Mouse (Mus musculus): ENCODE data around the gene Myl3. TPM values are rescaled to one million over a fixed set of nuclear protein-coding genes. Genes with fewer than 3 reads are reported as not detected.

The Myl3 gene
- polyA plus RNA-seq, 1 experiment from 2014 or later = 0.66 TPM

- Histone ChIP-seq H3K36me3 (ENCODE audit: control insufficient read depth, insufficient read depth, low read length) (no peaks in the 10 kb centered on the region), H3K4me3 (ENCODE audit: low read depth, low read length) (no peak overlapping the region), H3K27me3 (ENCODE audit: control insufficient read depth, insufficient read depth, low read length) (no peaks in the 10 kb centered on the region; the same call in 1 of the 2 replicates), H3K9me3 (ENCODE audit: control insufficient read depth, low read length) (no peaks in the 10 kb centered on the region), H3K9ac (replicated peaks; ENCODE audit: low read depth, low read length) (no peak overlapping the region), H3K4me1 (ENCODE audit: control insufficient read depth, insufficient read depth, low read length) (peaks cover 5% of the 10 kb centered on the region; the same call in 1 of the 2 replicates), H3K4me2 (ENCODE audit: low read depth, low read length) (no peak overlapping the region), H3K27ac (ENCODE audit: low read depth, low read length) (no peak overlapping the region)
- WGBS = 22% methylated on average over 5 of the region's 5 CpGs
- no peak for ATAC-seq (ENCODE audit: low read depth)
These were observed 4.6 kb downstream of the Myl3 start for GRCm38 (mm10) chr9:110746238-110746637.

- H3K4me1 ChIP-seq (ENCODE audit: control insufficient read depth, insufficient read depth, low read length) = peaks cover under 1% of the 10 kb centered on the region; the same call in 1 of the 2 replicates
- ATAC-seq (ENCODE audit: low read depth) = no peak
- H3K4me2 ChIP-seq (ENCODE audit: low read depth, low read length) = no peak within 1 kb of the TSS
- no peak within 1 kb of the TSS for H3K9ac ChIP-seq (replicated peaks; ENCODE audit: low read depth, low read length)
- H3K4me3 ChIP-seq (ENCODE audit: low read depth, low read length) = no peak within 1 kb of the TSS
- H3K9me3 ChIP-seq (ENCODE audit: control insufficient read depth, low read length) = no peaks in the 10 kb centered on the region
- H3K36me3 ChIP-seq (ENCODE audit: control insufficient read depth, insufficient read depth, low read length) = no peaks in the 10 kb centered on the region
- no peak within 1 kb of the TSS for H3K27ac ChIP-seq (ENCODE audit: low read depth, low read length)
- 49% methylated on average over 7 of the region's 7 CpGs for WGBS
- no peaks in the 10 kb centered on the region; the same call in 1 of the 2 replicates for H3K27me3 ChIP-seq (ENCODE audit: control insufficient read depth, insufficient read depth, low read length)
These were observed 5.3 kb downstream of the Myl3 start, which contains the start of gene Pth1r for GRCm38 (mm10) chr9:110746961-110747360. Pth1r (minus strand) TSS chr9:110747145.

- H3K4me2 ChIP-seq (ENCODE audit: low read depth, low read length) = no peak overlapping the region
- H3K9ac ChIP-seq (replicated peaks; ENCODE audit: low read depth, low read length) = no peak overlapping the region
- no peaks in the 10 kb centered on the region for H3K4me1 ChIP-seq (ENCODE audit: control insufficient read depth, insufficient read depth, low read length)
- no peak overlapping the region for H3K4me3 ChIP-seq (ENCODE audit: low read depth, low read length)
- 98% methylated on average over 2 of the region's 2 CpGs for WGBS
- no peak for ATAC-seq (ENCODE audit: low read depth)
- H3K36me3 ChIP-seq (ENCODE audit: control insufficient read depth, insufficient read depth, low read length) = no peaks in the 10 kb centered on the region
- no peak overlapping the region for H3K27ac ChIP-seq (ENCODE audit: low read depth, low read length)
- no peaks in the 10 kb centered on the region for H3K9me3 ChIP-seq (ENCODE audit: control insufficient read depth, low read length)
- no peaks in the 10 kb centered on the region; the same call in 1 of the 2 replicates for H3K27me3 ChIP-seq (ENCODE audit: control insufficient read depth, insufficient read depth, low read length)
These were observed 6.8 kb downstream of the Myl3 start for GRCm38 (mm10) chr9:110748451-110748850.

- Histone ChIP-seq H3K36me3 (ENCODE audit: control insufficient read depth, insufficient read depth, low read length) (no peaks in the 10 kb centered on the region), H3K4me3 (ENCODE audit: low read depth, low read length) (no peak overlapping the region), H3K27me3 (ENCODE audit: control insufficient read depth, insufficient read depth, low read length) (no peaks in the 10 kb centered on the region), H3K9ac (replicated peaks; ENCODE audit: low read depth, low read length) (no peak overlapping the region), H3K4me2 (ENCODE audit: low read depth, low read length) (no peak overlapping the region), H3K27ac (ENCODE audit: low read depth, low read length) (no peak overlapping the region), H3K4me1 (ENCODE audit: control insufficient read depth, insufficient read depth, low read length) (no peaks in the 10 kb centered on the region), H3K9me3 (ENCODE audit: control insufficient read depth, low read length) (no peaks in the 10 kb centered on the region)
- 43% methylated on average over 14 of the region's 14 CpGs for WGBS
- ATAC-seq (ENCODE audit: low read depth) = no peak
These were observed 8.9 kb downstream of the Myl3 start for GRCm38 (mm10) chr9:110750404-110751187.

GRCm38 (mm10) chr9:110751412-110751811 lies 9.8 kb downstream of the Myl3 start:
- no peak for ATAC-seq (ENCODE audit: low read depth)
- no peak overlapping the region for H3K4me3 ChIP-seq (ENCODE audit: low read depth, low read length)
- no peak overlapping the region for H3K9ac ChIP-seq (replicated peaks; ENCODE audit: low read depth, low read length)
- H3K4me2 ChIP-seq (ENCODE audit: low read depth, low read length) = no peak overlapping the region
- H3K4me1 ChIP-seq (ENCODE audit: control insufficient read depth, insufficient read depth, low read length) = no peaks in the 10 kb centered on the region
- H3K36me3 ChIP-seq (ENCODE audit: control insufficient read depth, insufficient read depth, low read length) = no peaks in the 10 kb centered on the region
- H3K9me3 ChIP-seq (ENCODE audit: control insufficient read depth, low read length) = no peaks in the 10 kb centered on the region
- H3K27me3 ChIP-seq (ENCODE audit: control insufficient read depth, insufficient read depth, low read length) = no peaks in the 10 kb centered on the region
- WGBS = 88% methylated on average over 5 of the region's 5 CpGs
- H3K27ac ChIP-seq (ENCODE audit: low read depth, low read length) = no peak overlapping the region

GRCm38 (mm10) chr9:110752917-110753435 lies 11.3 kb downstream of the Myl3 start:
- Histone ChIP-seq H3K4me1 (ENCODE audit: control insufficient read depth, insufficient read depth, low read length) (no peaks in the 10 kb centered on the region), H3K4me2 (ENCODE audit: low read depth, low read length) (no peak overlapping the region), H3K36me3 (ENCODE audit: control insufficient read depth, insufficient read depth, low read length) (no peaks in the 10 kb centered on the region), H3K4me3 (ENCODE audit: low read depth, low read length) (no peak overlapping the region), H3K9ac (replicated peaks; ENCODE audit: low read depth, low read length) (no peak overlapping the region), H3K9me3 (ENCODE audit: control insufficient read depth, low read length) (no peaks in the 10 kb centered on the region), H3K27me3 (ENCODE audit: control insufficient read depth, insufficient read depth, low read length) (no peaks in the 10 kb centered on the region), H3K27ac (ENCODE audit: low read depth, low read length) (no peak overlapping the region)
- ATAC-seq (ENCODE audit: low read depth) = no peak
- WGBS = 84% methylated on average over 4 of the region's 4 CpGs

- Histone ChIP-seq H3K27me3 (ENCODE audit: control insufficient read depth, insufficient read depth, low read length) (no peaks in the 10 kb centered on the region), H3K27ac (ENCODE audit: low read depth, low read length) (no peak overlapping the region), H3K9ac (replicated peaks; ENCODE audit: low read depth, low read length) (no peak overlapping the region), H3K4me1 (ENCODE audit: control insufficient read depth, insufficient read depth, low read length) (no peaks in the 10 kb centered on the region), H3K9me3 (ENCODE audit: control insufficient read depth, low read length) (no peaks in the 10 kb centered on the region), H3K36me3 (ENCODE audit: control insufficient read depth, insufficient read depth, low read length) (no peaks in the 10 kb centered on the region), H3K4me3 (ENCODE audit: low read depth, low read length) (no peak overlapping the region), H3K4me2 (ENCODE audit: low read depth, low read length) (no peak overlapping the region)
- WGBS = 82% methylated on average over 4 of the region's 4 CpGs
- no peak for ATAC-seq (ENCODE audit: low read depth)
These were observed 12.1 kb downstream of the Myl3 start for GRCm38 (mm10) chr9:110753773-110754172.

GRCm38 (mm10) chr9:110757816-110758215 lies 16.2 kb downstream of the Myl3 start:
- no peak for ATAC-seq (ENCODE audit: low read depth)
- 84% methylated on average over 5 of the region's 5 CpGs for WGBS
- Histone ChIP-seq H3K4me2 (ENCODE audit: low read depth, low read length) (no peak overlapping the region), H3K36me3 (ENCODE audit: control insufficient read depth, insufficient read depth, low read length) (no peaks in the 10 kb centered on the region), H3K4me1 (ENCODE audit: control insufficient read depth, insufficient read depth, low read length) (no peaks in the 10 kb centered on the region), H3K9ac (replicated peaks; ENCODE audit: low read depth, low read length) (no peak overlapping the region), H3K9me3 (ENCODE audit: control insufficient read depth, low read length) (no peaks in the 10 kb centered on the region), H3K27ac (ENCODE audit: low read depth, low read length) (no peak overlapping the region), H3K27me3 (ENCODE audit: control insufficient read depth, insufficient read depth, low read length) (no peaks in the 10 kb centered on the region), H3K4me3 (ENCODE audit: low read depth, low read length) (no peak overlapping the region)

GRCm38 (mm10) chr9:110758605-110759004 lies 16.9 kb downstream of the Myl3 start:
- ATAC-seq (ENCODE audit: low read depth) = no peak

More at GRCm38 (mm10) chr9:110758605-110759004, 16.9 kb downstream of the Myl3 start:
- H3K9ac ChIP-seq (replicated peaks; ENCODE audit: low read depth, low read length) = no peak overlapping the region
- H3K27me3 ChIP-seq (ENCODE audit: control insufficient read depth, insufficient read depth, low read length) = no peaks in the 10 kb centered on the region
- no peaks in the 10 kb centered on the region for H3K4me1 ChIP-seq (ENCODE audit: control insufficient read depth, insufficient read depth, low read length)
- 73% methylated on average over 8 of the region's 8 CpGs for WGBS
- no peaks in the 10 kb centered on the region for H3K9me3 ChIP-seq (ENCODE audit: control insufficient read depth, low read length)
- H3K4me2 ChIP-seq (ENCODE audit: low read depth, low read length) = no peak overlapping the region
- no peak overlapping the region for H3K27ac ChIP-seq (ENCODE audit: low read depth, low read length)
- no peak overlapping the region for H3K4me3 ChIP-seq (ENCODE audit: low read depth, low read length)
- no peaks in the 10 kb centered on the region for H3K36me3 ChIP-seq (ENCODE audit: control insufficient read depth, insufficient read depth, low read length)
